Mouse (Mus musculus): Measurements from ENCODE around the gene Pxylp1. TPM values are rescaled to one million over a fixed set of nuclear protein-coding genes. Genes with fewer than 3 reads are reported as not detected.

Pxylp1 gene
- polyA plus RNA-seq, 1 experiment, result 14.5 TPM

GRCm38 (mm10) chr9:96899004-96899403 is 6.5 kb upstream of the Pxylp1 start:
- TF ChIP-seq POLR2A (IDR thresholded peaks at IDR 0.05; ENCODE audit: borderline replicate concordance, control insufficient read depth, low read depth, low read length), result no peak
- no peak for TF ChIP-seq CTCF (IDR thresholded peaks at IDR 0.05; ENCODE audit: control insufficient read depth, insufficient read depth, low read length)
- H3K27ac ChIP-seq (ENCODE audit: control insufficient read depth, insufficient read depth, low read depth, low read length, poor library complexity), result no peak overlapping the region

GRCm38 (mm10) chr9:96896690-96897089 is 4.2 kb upstream of the Pxylp1 start:
- peak overlapping the region; percentile 79 for H3K27ac ChIP-seq (ENCODE audit: control insufficient read depth, insufficient read depth, low read depth, low read length, poor library complexity)
- peaks cover 7% of the 10 kb centered on the region for H3K4me1 ChIP-seq (ENCODE audit: control insufficient read depth, insufficient read depth, low read length)
- peak overlapping the region; percentile 34 for H3K4me3 ChIP-seq (replicated peaks; ENCODE audit: control insufficient read depth, low read depth, low read length)
- 6% methylated on average over 1 of the region's 1 CpGs for WGBS
- no peak for TF ChIP-seq POLR2A (IDR thresholded peaks at IDR 0.05; ENCODE audit: borderline replicate concordance, control insufficient read depth, low read depth, low read length)
- TF ChIP-seq CTCF (IDR thresholded peaks at IDR 0.05; ENCODE audit: control insufficient read depth, insufficient read depth, low read length), result no peak

More at GRCm38 (mm10) chr9:96899004-96899403, 6.5 kb upstream of the Pxylp1 start:
- Histone ChIP-seq H3K4me1 (ENCODE audit: control insufficient read depth, insufficient read depth, low read length) (peaks cover 3% of the 10 kb centered on the region), H3K4me3 (replicated peaks; ENCODE audit: control insufficient read depth, low read depth, low read length) (no peak overlapping the region)

- WGBS, result 63% methylated on average over 5 of the region's 5 CpGs
- Histone ChIP-seq H3K27ac (ENCODE audit: control insufficient read depth, insufficient read depth, low read depth, low read length, poor library complexity) (no peak overlapping the region), H3K4me3 (replicated peaks; ENCODE audit: control insufficient read depth, low read depth, low read length) (no peak overlapping the region), H3K4me1 (ENCODE audit: control insufficient read depth, insufficient read depth, low read length) (peaks cover 5% of the 10 kb centered on the region; the same call in 1 of the 2 replicates)
- no peak for TF ChIP-seq POLR2A (IDR thresholded peaks at IDR 0.05; ENCODE audit: borderline replicate concordance, control insufficient read depth, low read depth, low read length)
- no peak for TF ChIP-seq CTCF (IDR thresholded peaks at IDR 0.05; ENCODE audit: control insufficient read depth, insufficient read depth, low read length)
Observed at GRCm38 (mm10) chr9:96893582-96893981, 1.1 kb upstream of the Pxylp1 start.

GRCm38 (mm10) chr9:96891341-96892330 is 833 bp downstream of the Pxylp1 start:
- H3K27ac ChIP-seq (ENCODE audit: control insufficient read depth, insufficient read depth, low read depth, low read length, poor library complexity), result peak overlapping the region; percentile 70
- 51% methylated on average over 12 of the region's 12 CpGs for WGBS
- TF ChIP-seq CTCF (IDR thresholded peaks at IDR 0.05; ENCODE audit: control insufficient read depth, insufficient read depth, low read length) (no peak), POLR2A (IDR thresholded peaks at IDR 0.05; ENCODE audit: borderline replicate concordance, control insufficient read depth, low read depth, low read length) (no peak)
- H3K4me1 ChIP-seq (ENCODE audit: control insufficient read depth, insufficient read depth, low read length), result peaks cover 4% of the 10 kb centered on the region; the same call in 1 of the 2 replicates
- H3K4me3 ChIP-seq (replicated peaks; ENCODE audit: control insufficient read depth, low read depth, low read length), result peak overlapping the region; percentile 31

GRCm38 (mm10) chr9:96890756-96891155 is 1.7 kb downstream of the Pxylp1 start:
- Histone ChIP-seq H3K4me3 (replicated peaks; ENCODE audit: control insufficient read depth, low read depth, low read length) (peak overlapping the region; percentile 21), H3K4me1 (ENCODE audit: control insufficient read depth, insufficient read depth, low read length) (peaks cover 4% of the 10 kb centered on the region; the same call in 1 of the 2 replicates), H3K27ac (ENCODE audit: control insufficient read depth, insufficient read depth, low read depth, low read length, poor library complexity) (peak overlapping the region; percentile 51)
- no peak for TF ChIP-seq POLR2A (IDR thresholded peaks at IDR 0.05; ENCODE audit: borderline replicate concordance, control insufficient read depth, low read depth, low read length)
- no peak for TF ChIP-seq CTCF (IDR thresholded peaks at IDR 0.05; ENCODE audit: control insufficient read depth, insufficient read depth, low read length)
- 60% methylated on average over 6 of the region's 6 CpGs for WGBS

- Histone ChIP-seq H3K4me1 (ENCODE audit: control insufficient read depth, insufficient read depth, low read length) (peaks cover 4% of the 10 kb centered on the region; the same call in 1 of the 2 replicates), H3K27ac (ENCODE audit: control insufficient read depth, insufficient read depth, low read depth, low read length, poor library complexity) (peak overlapping the region; percentile 96; the same call in 1 of the 2 replicates), H3K4me3 (replicated peaks; ENCODE audit: control insufficient read depth, low read depth, low read length) (peak overlapping the region; percentile 3)
- 67% methylated on average over 6 of the region's 6 CpGs for WGBS
- TF ChIP-seq POLR2A (IDR thresholded peaks at IDR 0.05; ENCODE audit: borderline replicate concordance, control insufficient read depth, low read depth, low read length), result no peak
- no peak for TF ChIP-seq CTCF (IDR thresholded peaks at IDR 0.05; ENCODE audit: control insufficient read depth, insufficient read depth, low read length)
Observed at GRCm38 (mm10) chr9:96890266-96890665, 2.2 kb downstream of the Pxylp1 start.

- under 1% methylated on average over 66 of the region's 66 CpGs for WGBS
- Histone ChIP-seq H3K4me1 (ENCODE audit: control insufficient read depth, insufficient read depth, low read length) (peaks cover 4% of the 10 kb centered on the region; the same call in 1 of the 2 replicates), H3K27ac (ENCODE audit: control insufficient read depth, insufficient read depth, low read depth, low read length, poor library complexity) (peak overlapping the region; percentile 96), H3K4me3 (replicated peaks; ENCODE audit: control insufficient read depth, low read depth, low read length) (peak overlapping the region; percentile 97)
- TF ChIP-seq POLR2A (IDR thresholded peaks at IDR 0.05; ENCODE audit: borderline replicate concordance, control insufficient read depth, low read depth, low read length), result peak; percentile 51; the same call in 1 of the 2 replicates
- peak; percentile 46; the same call in 1 of the 2 replicates for TF ChIP-seq CTCF (IDR thresholded peaks at IDR 0.05; ENCODE audit: control insufficient read depth, insufficient read depth, low read length)
Observed at GRCm38 (mm10) chr9:96889345-96890021, 3.0 kb downstream of the Pxylp1 start.

Measured in bone marrow, adult 2 months (tissue).